Mouse (Mus musculus) liver, adult (tissue): ENCODE measurements around the gene Tln1.

Source experiments
- GATA4 ChIP-seq: IDR thresholded peaks from 2 replicates; pipeline ENCODE4 v1.6.1; 2014; ENCODE audit warnings: mild to moderate bottlenecking, low read length; ENCODE audit not compliant: insufficient replicate concordance

Tln1 gene

DNA sequence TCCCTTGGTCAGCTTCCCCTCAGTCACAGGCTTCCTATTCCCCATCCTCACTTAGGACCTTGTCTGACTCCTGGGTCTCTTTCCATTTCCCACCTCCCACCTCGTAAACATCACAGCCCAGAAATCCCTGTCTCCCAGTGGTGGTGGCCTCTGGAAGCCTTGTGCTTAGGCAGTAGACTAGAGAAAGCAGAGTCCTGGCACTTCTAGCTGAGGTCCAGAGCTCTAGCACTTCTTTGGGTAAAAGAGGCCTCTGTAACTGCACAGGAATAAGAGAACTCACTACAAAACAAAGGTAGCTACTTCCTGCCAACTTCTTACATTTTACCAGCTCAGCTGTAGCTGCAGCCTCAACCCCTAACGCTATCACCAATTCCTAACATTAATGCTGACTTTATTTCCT, 1.5 kb downstream of the Tln1 start:
- TF ChIP-seq GATA4 = no peak

DNA sequence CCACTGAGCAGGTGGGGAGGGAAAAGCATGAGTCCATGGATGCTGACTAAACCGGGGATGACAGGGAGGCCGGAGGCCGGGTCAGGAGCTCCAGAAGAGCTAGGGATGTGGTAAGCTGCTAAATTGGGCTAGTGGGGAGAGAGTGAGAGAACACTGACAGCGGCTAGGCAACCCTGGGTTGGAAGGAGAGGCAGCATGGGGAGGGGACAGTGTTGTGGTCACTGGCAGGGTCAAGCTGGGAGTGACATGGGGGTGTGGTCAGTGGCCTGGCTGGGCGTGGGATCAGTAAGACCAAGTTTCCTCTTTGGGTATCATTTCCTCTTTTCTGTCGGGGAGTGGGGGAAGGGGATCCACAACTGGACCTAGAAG, 2.3 kb downstream of the Tln1 start:
- TF ChIP-seq GATA4 = no peak

DNA sequence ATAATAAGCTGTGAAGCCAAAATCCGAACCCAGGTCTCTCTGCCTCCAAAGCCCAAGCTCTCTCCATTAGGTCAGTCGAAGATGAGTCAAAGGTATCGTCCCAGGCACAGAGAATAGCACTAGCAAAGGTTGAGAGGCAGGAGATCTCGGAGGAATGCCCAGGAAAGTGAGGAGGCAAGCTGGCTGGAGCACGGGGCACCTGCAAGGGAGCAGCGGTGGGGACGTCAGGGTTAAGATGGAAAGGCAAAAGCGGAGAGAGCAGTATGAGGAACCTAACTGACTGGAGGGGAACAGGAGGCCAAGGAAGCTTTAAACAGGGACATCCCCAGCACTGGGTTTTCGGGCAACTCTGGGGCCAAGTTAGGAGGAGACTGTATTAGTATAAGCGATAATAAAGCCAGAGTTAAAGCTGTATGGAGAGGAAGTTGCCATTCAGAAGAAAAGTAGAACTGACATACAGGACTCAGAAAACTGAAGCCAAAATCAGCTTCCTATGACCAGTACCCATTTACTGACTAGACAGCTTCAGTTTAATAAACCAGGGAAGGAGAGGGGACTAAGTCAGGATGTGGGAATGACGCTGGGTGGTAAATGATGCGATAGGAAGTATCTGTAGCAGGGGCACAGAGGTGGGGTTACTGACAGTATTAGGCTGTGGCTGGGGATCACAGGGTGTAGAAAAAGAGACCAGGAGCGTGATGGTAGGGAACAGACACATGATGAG, 2.8 kb downstream of the Tln1 start:
- TF ChIP-seq GATA4 = no peak

DNA sequence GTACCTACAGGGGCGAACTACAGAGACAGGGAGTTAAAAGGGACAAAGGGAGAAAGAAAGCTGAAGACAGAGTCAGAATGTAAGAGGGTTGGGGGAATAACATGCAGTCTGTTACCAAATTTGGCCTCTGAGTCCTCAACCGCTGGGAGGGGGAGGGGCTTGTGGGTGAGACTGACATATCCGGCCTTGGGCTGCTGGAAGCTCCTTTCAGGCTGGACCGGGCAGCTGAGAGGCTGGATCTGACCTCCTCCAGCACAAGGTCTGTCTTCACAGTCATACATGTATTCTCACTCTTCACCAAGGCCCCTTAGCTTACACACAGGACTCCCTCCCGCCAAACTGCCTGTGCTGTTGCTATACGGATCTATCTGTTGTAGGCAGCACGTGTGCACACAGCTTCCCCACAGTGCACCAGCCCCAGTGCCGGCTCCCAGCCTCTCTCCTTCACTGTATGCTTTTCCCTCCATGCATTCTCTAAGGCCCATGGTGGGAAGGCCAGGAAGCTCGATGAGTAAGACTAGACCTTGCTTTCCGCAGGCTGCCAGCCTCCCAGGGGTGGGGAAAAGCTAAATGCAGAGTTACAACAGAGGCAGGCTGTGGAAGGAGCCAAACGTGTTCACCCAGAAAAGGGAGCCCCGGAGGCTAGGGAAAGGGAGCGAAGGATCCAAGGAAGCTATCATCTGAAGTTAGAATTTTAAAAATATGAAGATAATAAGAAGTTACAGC, 3.7 kb downstream of the Tln1 start:
- TF ChIP-seq GATA4 = no peak

DNA sequence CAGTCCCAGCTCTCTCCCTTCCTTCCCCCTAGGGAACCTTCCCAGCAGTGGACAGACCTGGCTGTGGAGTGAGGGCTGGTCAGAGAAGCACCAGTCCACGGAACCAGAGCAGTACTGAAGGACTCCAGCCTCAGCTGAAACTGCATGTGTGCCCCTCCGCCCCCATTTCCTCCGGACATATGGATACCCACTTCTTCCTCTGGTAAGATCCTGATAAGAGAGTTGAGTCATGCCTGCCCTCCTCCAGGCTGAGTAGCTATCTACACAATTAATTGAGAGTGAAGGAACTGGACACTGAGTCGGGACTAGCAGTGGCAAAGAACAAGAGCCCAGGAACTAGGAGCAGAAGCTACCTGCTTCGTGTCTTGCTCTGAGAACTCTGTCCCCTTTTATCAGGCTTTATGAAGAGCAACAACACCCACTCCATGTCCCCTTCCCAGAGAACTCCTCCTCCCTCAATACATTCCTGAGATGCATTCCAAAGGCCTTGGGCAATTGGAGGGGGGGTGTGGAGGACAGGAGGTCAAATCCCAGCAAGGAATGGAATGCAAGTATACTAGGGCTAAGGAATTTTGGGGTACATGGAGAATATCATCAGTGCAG, 4.4 kb downstream of the Tln1 start:
- TF ChIP-seq GATA4 = no peak

DNA sequence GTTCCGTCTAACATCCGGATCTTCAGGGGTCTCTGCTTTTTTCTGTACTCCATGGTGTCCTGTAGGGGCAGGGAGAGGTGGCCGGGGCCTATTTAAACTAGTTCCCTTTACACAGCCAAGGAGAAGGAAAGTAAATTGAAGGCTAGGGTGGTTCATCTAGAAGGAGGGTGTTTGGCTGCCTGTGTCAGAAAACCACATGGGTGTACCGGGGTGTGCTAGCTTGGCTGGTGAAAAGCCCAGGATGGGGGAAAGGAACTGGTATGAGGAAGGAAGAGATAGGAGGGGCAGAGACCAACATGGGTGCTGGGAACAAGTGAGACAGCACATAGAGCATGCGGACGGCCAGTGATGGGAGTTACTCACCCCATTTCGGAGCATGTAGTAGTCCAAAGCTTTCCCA, 6.6 kb downstream of the Tln1 start:
- TF ChIP-seq GATA4 = no peak

DNA sequence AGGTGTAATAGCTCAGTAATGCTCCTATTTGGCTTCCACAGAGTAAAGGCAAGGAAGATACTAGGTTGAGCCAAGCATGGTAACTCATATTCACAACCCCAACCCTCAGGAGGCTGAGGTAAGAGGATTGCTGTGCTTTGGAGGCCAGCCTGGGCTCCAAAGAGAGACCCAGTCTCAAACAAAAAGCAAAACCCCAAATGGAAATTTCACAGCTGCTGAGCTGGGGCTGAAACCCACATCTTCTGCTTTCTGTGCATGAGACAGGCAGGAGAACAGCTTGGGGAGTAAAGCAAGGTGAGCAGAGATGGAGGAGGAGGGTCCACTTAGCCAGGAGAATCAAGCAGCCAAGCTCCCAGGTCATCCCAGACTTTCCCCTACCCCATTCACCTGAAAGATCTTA, 8.6 kb downstream of the Tln1 start:
- no peak for TF ChIP-seq GATA4

DNA sequence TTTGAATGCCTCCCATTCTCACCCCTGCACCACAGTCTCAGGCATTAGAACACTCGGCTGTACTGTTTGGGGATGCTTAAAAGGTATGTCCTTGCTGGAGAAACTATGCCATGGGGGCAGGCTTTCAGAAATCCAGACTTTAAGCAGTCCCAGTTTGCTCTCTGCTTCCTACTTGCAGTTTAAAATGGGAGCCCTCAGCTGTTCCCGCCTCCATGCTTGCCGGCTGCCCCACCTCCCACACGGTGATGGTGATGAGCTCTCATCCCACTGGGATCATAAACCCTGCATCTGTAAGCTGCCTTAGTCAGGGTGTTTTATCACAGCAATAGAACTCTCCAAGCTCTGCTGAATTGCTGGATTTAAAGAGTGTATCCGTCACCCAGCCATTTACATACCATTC, 10.1 kb downstream of the Tln1 start:
- no peak for TF ChIP-seq GATA4

DNA sequence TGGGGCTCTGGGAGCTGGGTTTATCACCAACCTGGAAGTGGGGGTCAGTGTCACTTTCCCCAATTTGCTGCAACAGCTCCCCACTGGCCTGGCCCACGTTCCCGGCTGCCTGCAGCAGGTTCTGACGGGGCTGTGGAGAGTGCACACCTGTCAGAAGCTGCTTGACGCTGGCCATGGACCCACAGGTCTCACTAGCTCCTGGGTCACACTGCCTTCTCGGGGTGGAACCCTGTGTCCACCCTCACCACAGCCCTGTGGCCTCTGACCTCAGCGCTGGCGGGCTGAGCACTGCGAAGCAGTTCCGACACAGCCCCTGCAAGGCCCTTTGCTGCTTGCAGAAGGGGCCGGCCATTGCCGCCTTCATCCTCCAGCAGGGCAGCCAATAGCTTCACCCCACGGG, 13.4 kb downstream of the Tln1 start:
- no peak for TF ChIP-seq GATA4

DNA sequence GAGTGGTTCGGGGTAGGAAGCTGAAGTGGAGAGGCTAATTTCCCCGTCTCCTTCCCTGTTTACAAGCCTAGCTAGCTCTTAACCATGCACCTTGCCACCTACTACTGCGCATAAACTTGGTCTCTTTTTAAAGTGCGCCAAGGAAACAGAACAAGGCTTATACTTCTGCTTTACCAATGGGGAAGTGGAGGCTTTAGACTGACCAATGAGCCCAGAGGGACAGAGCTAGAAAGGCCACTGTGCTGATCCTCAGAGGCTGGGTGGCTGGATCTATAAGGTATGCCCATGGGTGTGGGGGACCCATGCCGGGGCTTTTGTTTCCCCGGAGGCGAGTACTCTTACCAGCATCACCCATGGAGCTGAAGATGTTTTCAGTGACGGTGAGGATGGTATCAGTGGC, 15.3 kb downstream of the Tln1 start:
- no peak for TF ChIP-seq GATA4

DNA sequence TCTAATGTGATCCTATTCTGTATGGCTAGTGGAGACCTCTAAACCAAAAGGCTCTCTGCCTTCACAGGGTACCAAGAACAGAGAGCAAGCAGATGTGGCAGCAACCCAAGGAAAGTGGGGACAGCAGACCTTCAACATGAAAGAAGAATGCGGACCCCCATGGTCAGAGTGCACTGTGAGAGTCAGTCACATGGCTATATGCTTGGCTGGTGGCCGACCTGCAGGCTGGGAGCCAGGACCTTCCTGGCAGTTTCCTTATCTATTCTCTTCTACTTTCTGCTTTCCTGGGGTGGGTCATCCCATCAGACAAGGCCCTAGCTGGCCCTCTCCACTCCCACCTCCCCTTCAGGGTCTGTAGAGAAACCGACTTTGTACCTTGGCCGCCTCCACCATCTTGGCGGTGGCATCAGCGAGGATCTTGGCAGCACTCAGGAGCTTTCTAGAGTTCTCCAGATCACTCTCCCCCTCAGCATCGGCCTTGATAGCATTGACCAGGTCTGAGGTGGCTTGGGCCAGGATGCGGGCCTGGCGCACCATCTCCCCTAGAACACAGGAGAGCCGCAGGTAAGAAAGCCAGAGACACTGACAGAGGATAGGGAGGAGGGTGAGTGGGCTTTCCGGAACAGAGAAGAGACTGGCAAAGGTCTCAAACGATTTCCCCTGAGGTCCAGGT, 16.0 kb downstream of the Tln1 start:
- no peak for TF ChIP-seq GATA4

DNA sequence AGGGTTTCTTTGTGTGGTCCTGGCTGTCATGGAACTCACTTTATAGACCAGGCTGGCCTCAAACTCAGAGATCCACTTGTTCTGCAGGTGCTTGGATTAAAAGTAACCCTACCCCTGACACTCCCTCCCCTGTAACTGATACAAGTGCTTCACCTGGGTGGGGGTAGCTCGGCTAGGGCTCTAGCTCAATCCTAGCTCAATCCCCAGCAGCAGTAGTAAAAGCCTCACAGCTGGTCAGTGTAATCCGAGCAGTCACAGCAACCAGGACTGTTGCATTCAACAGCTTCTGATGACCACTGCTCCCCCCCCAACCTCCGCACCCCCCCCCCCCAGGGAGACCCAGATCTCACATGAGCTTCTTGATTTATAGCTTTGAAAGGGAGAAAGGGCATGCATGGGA, 20.4 kb downstream of the Tln1 start:
- TF ChIP-seq GATA4 = no peak

DNA sequence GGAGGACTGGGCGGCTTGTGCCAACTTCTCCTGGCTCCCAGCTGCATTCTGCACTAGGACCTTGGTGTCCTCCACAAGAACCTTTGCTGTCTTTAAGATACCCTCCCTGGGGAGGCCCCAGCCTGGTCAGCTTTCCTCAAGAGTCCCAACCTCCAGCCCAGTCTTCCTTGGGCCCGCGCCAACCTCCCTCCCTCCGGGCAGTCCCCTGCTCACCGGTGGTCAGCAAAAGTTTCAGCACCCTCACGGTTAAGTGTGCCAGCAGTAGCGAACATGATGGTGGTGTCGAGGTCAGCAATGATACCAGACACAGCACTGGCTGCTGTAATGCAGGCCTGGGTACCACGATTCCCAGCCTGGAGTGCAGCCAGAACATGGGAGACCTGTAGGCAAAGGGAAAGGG, 26.5 kb downstream of the Tln1 start:
- no peak for TF ChIP-seq GATA4

DNA sequence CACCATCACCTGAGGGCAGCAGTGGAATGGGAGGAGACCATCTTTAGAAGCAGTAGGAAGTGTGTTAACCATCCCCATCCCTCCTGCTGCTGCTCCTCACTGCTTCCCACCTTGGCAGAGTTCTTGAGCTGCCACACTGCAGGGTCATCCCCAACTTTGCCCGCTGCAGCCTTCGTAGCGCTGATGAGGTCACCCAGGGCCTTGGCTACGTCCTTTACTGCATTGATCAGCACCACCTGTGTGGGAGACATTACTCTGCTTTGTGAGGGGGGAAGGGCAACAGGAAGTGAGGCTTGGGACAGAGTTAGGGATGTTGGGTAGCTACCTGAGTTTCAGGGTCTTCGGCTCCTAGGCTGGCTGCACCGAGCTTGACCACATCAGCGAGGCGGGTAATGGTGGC, 26.9 kb downstream of the Tln1 start:
- TF ChIP-seq GATA4 = no peak

DNA sequence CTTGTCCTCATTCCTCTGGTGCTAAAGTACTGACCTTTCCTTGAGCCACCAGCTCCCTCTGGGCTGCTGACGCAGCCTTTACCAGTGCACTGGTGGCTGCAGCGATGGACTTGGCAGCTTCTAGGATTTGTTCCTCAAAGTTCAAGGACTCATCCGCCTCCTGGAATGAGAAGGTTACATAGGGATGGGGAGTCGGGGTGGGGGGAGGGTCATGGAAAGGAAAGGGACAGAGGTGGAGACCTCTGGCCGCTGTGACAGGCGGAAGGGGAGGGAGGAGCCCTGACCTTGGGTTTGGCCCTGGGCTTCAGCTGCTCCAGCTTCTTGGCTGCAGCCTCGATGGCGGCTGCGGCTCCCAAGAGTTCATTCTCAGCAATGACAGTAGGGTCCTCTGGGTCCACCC, 29.2 kb downstream of the Tln1 start:
- TF ChIP-seq GATA4 = 0 out of 2 replicates have a peak, but pooled peaks have one; percentile 58

DNA sequence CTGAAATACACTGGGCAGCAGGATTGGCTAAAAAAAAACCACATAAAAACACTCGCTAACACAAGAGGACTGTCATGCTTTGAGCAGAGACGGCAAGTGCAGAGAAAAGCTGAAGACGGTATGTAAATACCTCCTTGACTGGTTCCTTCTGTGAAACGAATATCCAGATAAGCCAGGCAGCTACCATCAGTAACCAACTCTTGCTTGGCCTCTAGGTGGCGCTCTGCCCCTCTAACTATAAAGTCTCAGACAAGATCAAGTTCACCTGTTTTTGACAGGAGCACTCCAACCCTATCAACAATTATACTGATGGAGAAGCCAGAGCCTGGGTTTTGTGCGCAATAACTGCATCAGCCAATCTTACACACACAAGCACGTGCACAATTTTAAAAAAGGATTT, 31.9 kb downstream of the Tln1 start:
- no peak for TF ChIP-seq GATA4
